Mouse (Mus musculus) lung, postnatal 10 days (tissue): ENCODE measurements around the gene Timm17b.
"Not testable (repeated sequence)": the region's sequence is repeated elsewhere in the genome, so short reads cannot be mapped to it uniquely, and the experiment has no call there.

Experiments
- DNase-seq: peaks from one replicate; pipeline ENCODE4 v3.0.0; 2021

Timm17b gene

DNA sequence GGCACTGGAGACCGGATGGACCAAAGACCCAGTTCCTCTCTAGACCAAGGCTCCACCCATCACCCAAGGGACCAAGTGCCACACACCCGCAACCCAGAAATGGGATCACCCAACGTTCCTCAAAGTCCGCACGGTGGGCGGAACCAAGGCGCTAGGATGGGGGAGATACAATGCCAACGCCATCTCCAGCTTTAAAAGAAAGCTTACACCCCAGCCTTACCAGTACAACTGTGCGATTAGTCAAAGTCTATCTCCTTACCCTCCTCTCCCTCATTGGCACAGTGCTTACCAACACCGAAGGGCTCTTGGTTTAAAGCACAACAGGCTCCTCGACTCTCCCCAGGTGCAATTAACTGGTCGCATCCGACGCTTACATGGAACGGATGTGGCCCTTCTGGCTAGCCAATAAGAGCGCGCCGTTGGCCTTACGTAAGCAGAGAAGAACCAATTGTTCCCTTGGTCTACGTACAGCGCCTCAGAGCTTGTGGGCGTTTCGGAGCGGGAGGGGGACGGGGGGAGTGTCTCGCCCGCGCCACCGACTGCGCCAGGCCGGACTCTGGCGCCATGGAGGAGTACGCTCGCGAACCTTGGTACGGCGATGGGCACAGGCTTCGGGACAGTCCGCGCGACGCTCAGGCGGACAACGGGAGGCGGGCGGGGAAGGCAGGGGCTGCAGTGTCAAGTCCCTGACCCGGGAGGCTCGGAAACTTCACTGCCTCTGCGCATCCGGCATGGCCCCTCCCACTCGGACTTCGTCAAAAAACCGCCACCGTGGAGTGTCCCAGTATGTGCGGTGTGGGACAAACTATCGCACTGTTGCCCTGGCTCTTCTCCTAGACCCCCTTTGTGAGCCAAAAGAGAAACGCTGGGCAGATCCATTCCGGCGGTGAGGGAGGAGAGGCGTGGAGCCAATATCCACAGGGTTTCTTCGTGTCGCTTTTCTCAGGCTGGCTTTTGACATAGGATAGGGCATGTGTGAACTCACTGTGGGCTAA is at the start of gene Timm17b, which contains the start of gene Pqbp1:
Gene Timm17b, plus strand, starts transcription at position 478 of the 995 bp plus-strand sequence.
Gene Pqbp1, minus strand, starts transcription at position 390 of the 995 bp plus-strand sequence.
- DNase-seq: peak; percentile 93

DNA sequence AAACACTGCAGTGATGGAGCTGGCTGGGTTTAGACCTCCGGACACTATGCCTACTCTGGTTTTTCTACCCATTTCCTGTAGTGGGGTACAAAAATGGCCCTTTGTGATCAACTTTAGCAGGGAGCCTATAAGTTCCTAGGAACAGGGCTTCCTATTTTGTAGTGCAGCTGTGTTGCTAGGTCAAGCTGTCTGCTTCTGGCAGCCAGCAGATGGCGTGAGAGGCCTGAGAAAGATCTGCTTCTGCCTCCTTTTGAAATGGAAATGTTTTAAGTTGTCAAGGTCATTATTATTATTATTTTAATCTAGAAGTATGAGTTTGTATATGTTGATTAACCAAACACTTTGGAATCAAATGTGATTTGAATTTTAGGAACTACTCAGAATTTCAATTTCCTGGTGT is 44.6 kb upstream of the Timm17b start:
- peak; percentile 44 for DNase-seq

DNA sequence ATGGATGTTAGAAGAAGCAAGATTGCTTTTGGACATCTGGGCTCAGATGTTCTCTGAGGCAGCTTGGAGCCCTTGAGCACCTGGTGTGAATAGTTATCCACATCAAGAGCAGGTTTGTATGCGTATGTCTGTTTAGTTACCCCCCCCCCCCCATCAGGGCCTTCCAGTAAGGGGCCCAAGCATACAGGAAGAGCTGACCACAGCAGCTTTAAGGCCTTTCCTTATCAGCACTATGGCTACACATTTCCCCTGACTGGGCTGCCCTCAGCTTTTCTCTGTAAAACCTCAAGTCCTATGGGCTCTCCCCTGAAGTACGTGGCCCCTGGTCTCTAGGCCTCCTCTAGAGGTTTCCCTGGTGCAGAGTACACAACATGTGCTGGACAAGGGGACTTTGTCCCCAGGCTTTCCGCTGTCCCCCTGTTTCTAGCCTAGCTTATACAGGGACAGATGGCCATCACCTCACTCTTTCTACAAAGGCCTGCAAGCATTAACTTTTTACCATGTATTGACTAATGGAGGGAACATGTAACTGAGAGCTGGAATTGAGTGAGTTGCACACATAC is 39.9 kb upstream of the Timm17b start:
- DNase-seq: no peak

DNA sequence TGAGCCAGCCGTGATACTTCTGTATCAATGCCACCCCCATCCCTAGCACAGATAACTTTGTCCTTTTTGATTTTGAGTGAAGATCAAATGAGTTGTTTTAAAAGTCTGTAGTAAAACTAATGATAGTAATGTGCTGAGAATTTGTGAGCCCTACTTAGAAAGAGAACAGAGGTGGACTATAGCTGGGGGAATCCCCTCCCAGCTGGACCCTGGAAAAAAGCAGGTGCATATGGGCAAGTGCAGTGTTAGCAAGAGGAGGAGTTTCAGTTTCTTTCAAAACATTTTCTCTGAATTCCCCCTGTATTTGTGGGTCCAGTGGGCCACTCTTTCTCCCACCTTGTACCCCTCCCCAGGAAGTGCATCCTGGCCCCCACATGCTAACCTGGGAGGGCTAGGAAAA is 36.0 kb upstream of the Timm17b start:
- DNase-seq: no peak

DNA sequence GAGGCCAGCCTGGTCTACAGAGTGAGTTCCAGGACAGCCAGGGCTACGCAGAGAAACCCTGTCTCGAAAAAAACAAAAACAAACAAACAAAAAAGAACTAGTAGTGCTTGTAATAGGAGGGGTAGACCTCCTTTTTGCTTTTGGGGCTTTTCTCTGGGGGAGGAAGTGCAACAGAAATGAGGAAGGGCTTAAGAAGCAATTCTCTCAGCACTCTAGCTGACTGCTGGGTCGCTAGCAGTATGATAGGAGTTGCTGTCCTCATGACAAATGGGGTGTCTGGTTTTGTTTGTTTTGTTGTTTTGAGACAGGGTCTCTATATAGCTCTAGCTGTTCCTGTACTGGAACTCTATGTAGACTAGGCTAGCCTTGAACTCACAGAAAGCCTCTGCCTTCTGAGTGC is 34.6 kb upstream of the Timm17b start:
- DNase-seq: no peak

DNA sequence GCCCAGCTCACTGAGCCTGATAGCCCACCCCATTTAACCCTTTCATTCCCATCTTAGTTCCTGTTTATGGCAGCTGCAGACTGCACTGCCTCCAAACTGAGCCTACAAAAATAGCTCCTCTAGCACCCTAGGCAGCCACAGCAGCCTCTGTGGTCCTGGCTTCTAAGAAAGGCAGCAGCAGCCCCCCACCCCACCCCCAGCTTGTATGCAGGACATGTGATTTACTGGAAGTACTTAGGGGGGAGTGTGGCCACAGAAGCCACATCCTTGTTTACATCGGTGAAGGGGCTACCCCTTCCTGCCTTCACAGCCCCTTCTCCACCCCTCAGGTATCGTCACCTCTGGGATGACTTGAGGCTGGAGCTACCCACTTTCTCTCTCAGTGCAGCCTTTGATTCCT is 33.8 kb upstream of the Timm17b start:
- no peak for DNase-seq

DNA sequence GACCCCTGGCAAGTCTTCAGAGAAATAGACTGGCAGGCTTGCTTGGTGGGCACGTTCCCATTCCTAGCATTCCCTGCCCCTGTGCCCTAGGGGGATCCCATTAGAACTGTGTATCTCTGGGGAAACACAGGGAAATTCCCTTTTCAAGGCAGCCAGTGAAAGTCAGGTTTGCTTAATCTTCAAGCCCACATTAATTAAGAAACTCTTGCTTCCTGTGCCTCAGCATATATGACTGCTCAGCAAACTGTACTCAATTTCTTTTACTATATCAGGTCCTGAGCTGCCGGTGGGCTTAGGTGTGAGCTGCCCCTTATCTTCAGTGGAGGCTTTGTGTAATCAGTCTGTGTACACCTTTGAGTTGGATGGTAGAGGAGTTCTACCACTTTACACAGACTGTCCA is 33.4 kb upstream of the Timm17b start:
- DNase-seq: no peak

DNA sequence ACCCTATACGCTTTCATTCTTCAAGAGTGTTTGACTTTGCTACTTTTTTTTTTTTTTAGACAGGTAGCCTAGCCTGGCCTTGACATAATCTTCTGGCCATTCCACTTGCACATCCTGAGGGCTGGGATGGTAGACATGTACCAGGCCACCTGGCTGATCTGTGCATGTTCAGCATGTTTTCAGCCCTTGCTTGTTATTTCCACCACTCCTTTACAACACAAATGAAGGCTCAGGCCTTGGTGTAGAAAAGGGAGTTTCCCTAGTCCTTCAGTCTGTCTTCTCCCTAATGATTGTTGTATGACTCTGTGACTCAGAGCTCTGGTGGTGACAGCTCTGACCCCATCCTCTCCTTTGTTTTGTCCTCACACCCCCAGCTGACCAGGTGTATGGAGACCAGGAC is 32.0 kb upstream of the Timm17b start:
- DNase-seq: no peak

DNA sequence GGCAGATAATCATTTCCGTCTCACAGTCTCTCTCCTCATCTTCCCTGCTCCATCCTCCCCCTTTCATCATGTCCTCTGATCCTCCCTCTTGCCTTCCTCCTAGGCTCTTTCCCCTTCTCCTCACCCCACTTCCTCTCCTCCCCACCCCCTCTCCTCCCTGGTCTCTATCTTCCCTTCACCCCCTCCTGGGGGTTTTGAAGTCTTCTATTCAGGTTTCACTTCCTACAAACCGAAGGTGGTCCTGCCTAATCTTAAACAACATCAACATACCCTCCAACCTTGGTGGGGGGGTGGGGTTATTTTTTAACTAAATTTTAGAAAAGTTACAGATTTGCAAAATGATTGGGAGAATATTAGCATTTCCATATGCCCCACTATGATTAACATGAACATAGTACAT is 30.7 kb upstream of the Timm17b start:
- no peak for DNase-seq

DNA sequence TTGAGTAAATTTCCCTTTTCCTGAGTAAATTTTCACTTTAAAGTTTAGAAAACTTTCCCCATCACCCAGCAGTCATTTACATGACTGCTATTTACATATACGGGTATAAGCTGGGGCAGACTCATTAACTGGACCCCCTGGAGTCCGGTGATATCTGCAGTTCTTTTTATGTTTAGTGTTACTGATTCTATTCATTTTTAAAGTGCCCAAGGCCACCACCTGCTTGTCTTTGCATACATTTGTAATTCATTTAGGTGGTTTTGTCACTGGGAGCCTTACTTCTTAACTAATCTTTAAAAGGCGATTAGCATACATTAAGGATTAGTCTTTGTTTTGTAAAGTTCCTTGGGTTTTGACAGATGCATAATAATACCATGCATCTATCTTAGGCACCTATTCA is 29.3 kb upstream of the Timm17b start:
- DNase-seq: no peak

DNA sequence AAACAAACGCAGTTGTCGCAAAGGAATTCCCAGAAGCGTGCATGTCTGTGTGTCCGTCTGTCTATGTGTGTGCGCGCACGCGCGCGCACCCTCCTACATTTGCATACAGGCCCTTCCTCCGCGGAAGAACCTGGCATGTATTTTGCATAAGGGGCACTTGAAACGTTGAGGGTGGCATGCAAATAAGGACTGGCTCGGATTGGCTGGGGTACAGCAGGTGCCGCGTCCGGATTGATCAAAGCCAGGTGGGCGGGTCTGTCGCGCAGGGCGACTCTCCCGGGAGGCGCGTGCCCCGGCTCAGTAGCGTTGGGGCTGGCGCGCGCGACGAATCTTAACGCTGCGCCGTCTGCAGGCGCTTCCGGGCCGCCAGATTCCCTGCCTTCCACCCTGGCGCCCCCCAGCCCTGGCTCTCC is 21.1 kb upstream of the Timm17b start, which contains the start of gene Pim2:
Gene Pim2, plus strand, starts transcription at position 256 of the 413 bp plus-strand sequence.
- peak; percentile 86 for DNase-seq

DNA sequence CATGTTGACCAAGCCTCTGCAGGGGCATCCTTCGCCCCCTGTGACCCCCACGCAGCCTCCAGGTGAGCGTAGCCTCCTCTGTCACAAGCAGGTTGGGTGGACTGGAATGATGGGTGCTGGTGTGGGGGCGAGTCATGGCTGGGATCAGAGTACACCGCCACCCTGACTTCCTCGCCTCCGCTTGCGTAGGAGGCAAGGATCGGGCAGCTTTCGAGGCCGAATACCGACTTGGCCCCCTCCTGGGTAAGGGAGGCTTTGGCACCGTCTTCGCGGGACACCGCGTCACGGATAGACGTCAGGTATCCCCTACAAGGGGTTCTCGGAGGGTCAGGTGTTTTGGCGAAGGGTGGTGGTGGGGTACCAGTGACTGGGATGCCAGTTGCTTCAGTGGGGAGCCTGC is 20.7 kb upstream of the Timm17b start:
- no peak for DNase-seq

DNA sequence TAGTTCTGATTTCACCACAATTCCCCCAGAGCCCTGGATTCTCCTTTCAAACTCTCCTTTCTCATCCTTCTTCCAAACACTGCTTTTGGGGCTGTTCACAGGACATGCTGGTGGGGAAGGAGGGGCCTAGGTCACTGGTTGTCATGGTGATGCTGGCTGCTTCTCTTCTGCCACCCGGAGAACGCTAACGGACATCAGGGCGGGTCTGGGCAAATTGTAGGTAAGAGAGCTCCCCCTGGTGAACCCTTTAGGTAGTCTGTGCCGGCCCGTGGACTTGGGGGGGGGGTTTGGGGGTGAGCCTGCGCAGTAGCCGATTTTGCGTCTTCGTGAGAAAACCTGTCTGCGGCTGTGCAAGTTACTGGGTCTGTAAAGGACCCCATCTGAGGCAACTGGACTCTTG is 19.3 kb upstream of the Timm17b start:
- peak; percentile 83 for DNase-seq

DNA sequence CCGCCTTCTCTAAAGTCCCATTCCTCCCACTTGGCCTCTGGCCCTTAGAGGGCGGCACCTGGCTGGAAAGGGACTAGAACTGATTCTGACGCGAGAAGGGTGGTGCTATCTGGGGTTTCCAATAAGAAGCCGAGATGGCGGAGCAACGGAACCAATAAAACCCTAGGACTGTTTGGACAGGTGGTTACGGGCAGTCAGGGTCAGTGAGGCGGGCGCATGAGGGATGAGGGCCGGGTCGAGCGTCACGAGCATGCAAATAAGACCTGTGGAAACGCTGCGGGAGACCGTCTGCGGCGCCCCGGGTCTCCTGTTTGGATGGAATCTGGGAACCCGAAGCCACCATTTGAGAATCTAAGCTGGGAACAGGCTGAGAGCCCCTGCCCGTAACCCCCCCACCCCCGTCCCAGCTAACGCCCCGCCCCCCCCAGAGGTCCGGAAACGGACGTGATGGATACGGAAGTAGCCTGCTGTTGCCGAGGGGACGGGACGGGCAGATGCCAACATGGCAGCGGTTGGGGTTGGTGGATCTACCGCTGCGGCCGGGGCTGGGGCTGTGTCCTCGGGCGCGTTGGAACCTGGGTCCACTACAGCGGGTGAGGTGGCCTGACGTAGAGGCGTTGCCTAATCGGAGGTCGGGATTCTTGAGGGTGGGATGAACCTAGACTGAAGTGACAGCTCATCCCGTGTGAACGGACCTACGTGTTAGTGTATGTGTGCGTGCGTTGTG is 15.2 kb upstream of the Timm17b start, which contains the start of gene Slc35a2:
Gene Slc35a2, plus strand, starts transcription at position 188 of the 727 bp plus-strand sequence.
- peak; percentile 92 for DNase-seq

DNA sequence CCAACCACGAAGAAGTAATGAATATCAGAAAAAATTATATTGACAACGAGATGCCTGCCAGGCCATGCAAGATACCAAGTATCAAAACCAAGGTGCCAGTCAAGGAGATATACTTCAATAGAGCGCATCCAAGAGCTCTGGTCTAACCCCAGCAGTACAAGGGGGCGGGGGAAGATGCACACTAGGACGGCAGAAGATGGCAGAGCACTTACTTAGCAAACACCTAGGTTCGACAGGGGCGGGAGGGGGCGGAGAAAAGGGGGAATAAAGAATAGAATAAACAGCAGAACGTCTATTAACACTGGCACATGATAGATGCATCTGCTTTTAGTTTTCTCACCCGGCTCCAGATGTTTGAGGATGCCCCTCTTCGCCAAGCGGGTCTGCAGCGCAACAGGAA is 946 bp upstream of the Timm17b start:
- DNase-seq: no peak

DNA sequence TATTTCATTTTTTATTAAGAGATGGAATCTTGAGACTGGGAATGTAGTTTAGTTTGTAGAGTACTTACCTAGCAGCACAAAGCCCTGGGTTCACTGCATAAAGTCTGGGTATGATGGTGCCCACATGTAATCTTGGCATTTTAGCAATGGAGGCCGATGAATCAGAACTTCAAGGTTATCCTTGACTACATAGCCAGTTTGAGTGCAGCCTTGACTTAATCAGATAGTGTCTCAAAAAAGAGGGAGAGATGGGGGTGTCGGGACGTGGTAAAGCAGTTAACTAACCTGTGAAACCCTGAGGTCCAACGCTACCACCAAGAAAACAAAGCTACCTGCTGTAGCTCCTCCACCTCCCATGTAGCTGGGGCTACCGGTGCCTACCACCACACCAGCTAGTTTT is 5.3 kb downstream of the Timm17b start:
- no peak for DNase-seq

DNA sequence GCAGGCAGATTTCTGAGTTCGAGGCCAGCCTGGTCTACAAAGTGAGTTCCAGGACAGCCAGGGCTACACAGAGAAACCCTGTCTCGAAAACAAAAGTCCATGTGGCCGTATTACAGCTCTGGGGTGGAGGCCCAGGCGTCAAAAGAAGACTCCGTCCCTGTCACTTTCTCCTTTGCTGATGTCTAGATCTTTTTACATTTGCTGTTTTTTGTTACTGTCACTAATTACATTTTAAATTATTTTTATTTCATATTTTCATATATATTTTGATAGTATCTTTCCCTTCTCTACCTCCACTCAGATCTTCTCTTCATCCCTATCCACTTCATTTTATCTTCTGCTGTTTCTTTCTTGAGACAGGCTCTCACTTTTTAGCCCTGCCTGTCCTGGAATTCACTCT is 8.6 kb downstream of the Timm17b start, which contains the start of gene Gm10491:
Gene Gm10491, minus strand, starts transcription at position 101 of the 400 bp plus-strand sequence.
- no peak for DNase-seq

DNA sequence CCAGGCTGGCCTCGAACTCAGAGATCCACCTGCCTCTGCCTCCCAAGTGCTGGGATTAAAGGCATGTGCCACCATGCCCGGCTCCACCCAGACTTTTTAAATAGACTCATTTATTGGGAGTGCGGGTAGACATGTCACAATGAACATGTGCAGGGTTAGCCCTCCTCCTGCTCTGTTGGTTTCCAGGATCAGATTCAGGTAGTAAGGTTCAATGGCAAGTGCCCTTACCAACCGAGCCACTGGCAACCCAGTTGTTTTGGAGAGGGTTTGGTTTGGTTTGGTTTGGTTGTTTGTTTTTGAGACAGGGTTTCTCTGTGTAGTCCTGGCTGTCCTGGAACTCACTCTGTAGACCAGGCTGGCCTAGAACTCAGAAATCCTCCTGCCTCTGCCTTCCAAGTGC is 10.1 kb downstream of the Timm17b start, which contains the start of gene Gm10490:
Gene Gm10490, plus strand, starts transcription at position 301 of the 400 bp plus-strand sequence.
- not testable (repeated sequence) for DNase-seq

DNA sequence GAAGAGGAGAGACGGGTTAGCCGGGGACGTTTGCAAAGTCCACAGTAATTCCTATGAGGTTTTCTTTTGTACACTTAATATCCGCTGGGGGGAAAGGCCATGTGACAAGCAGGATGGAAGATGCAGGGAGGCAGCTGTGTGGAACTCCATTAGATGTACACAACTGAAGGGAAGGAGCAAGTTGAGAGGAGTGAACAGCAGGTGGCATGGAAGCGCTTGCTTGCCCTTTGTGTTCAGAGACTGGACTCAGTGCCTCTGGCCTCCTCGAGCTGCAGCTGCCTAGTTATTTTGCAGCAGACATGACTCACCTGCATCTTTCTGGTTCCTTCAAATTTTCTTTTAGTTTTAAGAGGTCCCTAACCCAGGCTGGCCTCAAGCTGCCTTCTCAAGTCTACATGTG is 11.3 kb downstream of the Timm17b start:
- DNase-seq: no peak

DNA sequence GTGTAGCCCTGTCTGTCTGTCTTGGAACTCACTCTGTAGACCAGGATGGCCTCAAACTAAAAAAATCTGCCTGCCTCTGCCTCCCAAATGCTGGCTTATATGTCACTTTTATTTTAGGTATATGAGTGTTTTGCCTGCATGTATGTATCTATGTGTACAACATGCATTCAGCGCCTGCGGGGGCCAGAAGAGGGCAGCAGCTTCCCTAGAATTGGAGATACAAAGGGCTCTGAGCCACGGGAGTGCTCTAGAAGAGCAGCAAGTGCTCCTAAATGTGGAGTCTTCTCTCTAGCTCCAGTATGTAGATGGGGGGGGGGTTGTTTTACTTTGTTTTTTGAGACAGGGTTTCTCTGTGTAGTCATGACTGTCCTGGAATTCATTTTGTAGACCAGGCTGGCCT is 16.5 kb downstream of the Timm17b start:
- peak; percentile 28 for DNase-seq

DNA sequence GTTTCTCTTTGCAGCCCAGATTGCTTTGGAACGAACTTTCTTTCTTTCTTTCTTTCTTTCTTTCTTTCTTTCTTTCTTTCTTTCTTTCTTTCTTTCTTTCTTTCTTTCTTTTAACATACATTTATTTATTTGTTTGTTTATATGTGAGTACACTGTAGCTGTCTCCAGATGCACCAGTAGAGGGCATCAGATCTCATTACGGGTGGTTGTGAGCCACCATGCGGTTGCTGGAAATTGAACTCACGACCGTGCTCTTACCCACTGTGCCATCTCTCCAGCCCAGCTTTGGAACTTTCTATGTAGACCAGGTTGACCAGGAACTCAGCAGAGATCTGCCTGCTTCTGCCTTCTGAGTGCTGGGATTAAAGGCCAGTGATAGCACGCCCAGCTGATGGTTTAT is 18.8 kb downstream of the Timm17b start:
- DNase-seq: not testable (repeated sequence)

DNA sequence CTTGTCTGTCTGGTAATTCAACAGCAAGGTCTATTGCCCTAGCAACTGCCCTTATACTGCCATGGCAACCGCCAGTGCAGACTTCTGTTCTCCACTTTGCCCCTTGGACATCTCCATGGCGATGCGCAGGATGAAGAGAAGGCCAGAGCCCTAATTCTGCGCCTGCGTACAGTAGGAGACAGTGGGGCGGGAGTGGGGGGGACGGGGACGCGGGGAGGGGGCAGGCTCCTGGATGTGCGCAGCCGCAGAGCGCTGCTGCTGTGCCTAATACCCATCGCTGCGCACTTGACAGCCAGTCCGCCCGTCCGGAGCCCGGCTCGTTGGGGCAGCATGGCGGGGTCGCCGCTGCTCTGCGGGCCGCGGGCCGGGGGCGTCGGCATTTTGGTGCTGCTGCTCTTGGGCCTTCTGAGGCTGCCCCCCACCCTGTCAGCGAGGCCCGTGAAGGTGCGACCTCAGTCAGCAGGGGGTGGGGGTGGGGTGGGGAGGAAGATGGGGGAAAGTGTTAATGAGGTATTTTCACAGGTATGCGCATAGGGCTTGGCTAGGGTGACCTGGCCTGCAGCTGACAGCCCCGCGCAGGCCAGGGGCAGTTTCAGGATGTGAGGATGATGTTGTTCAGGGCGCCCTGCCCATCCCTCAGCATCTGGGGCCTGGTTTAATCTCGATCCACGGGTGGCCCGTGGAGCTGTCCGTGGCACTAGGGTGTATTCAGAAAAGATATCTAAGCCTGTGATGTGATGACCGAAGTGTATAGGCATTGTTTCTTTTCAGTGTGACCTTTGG is 20.6 kb downstream of the Timm17b start, which contains the start of gene Pcsk1n:
Gene Pcsk1n, plus strand, starts transcription at position 222 of the 783 bp plus-strand sequence.
- no peak for DNase-seq
